Mouse (Mus musculus) limb, embryonic 15.5 days (tissue): ENCODE measurements around the gene Zfp617. TPM values are rescaled to one million over a fixed set of nuclear protein-coding genes. Genes with fewer than 3 reads are reported as not detected.
"Not testable (repeated sequence)": the region's sequence is repeated elsewhere in the genome, so short reads cannot be mapped to it uniquely, and the experiment has no call there.

Experiments used
- ATAC-seq: fragments of 200-750 bp; cut with Nextera tagmentation; 2 replicates; pipeline ENCODE4 v1.8.0; 2017; ENCODE audit warnings: low read depth, moderate TSS enrichment; ENCODE audit not compliant: insufficient number of reproducible peaks, low FRiP score, low TSS enrichment
- H3K27ac ChIP-seq: fragments of 300-500 bp; sonication (generic); 2 replicates; pipeline ENCODE4 v1.5.1; 2015; ENCODE audit warnings: moderate library complexity, mild to moderate bottlenecking, inconsistent platforms
- H3K27me3 ChIP-seq: fragments of 300-500 bp; sonication (generic); 2 replicates; pipeline ENCODE4 v1.6.1; 2015; ENCODE audit warnings: inconsistent platforms
- H3K36me3 ChIP-seq: fragments of 300-500 bp; sonication (generic); 2 replicates; pipeline ENCODE4 v1.6.1; 2015; ENCODE audit warnings: inconsistent platforms
- H3K4me1 ChIP-seq: fragments of 300-500 bp; sonication (generic); 2 replicates; pipeline ENCODE4 v1.6.1; 2015; ENCODE audit warnings: inconsistent platforms
- H3K4me2 ChIP-seq: fragments of 300-500 bp; sonication (generic); 2 replicates; pipeline ENCODE4 v1.6.1; 2015; ENCODE audit warnings: mild to moderate bottlenecking, inconsistent platforms
- H3K4me3 ChIP-seq: fragments of 300-500 bp; sonication (generic); 2 replicates; pipeline ENCODE4 v1.5.1; 2015; ENCODE audit warnings: mild to moderate bottlenecking, inconsistent platforms
- H3K9ac ChIP-seq: fragments of 300-500 bp; sonication (generic); 2 replicates; pipeline ENCODE4 v1.6.1; 2015; ENCODE audit warnings: inconsistent platforms
- H3K9me3 ChIP-seq: fragments of 300-500 bp; sonication (generic); 2 replicates; pipeline ENCODE4 v1.6.1; 2016; ENCODE audit warnings: inconsistent platforms
- WGBS: fragments of 180-500 bp; shearing (Covaris S2); methylation state at CpG from one replicate; pipeline ENCODE4 v1.1.7; 2015; 5-methylcytosine and 5-hydroxymethylcytosine counted together
- polyA plus RNA-seq: library from polyadenylated mRNA; unstranded; fragments of >200 nt; fragmentation: Nextera tagmentation; extraction: Ambion mirVana; gene quantifications from 2 replicates; pipeline ENCODE4 v1.2.1, GENCODE M21; 2015

The Zfp617 gene
- polyA plus RNA-seq, 1 experiment from 2014 or later: 19.8 TPM

DNA sequence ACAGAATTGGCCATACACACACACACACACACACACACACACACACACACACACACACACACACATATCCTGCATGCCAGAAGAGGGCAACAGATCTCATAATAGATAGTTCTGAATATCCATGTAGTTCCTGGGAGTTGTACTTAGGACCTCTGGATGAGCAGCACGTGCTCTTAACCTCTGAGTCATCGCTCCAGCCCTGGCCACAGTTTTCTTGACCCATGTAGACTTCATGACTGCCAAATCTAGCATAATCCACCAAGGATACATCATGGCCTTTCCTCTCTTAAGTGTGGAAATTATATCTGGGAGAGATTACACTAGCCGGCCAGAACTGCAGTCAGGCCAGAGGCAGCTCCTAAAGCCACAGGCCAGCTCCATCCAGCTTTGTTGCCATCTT, 18.1 kb downstream of the Zfp617 start:
- 95% methylated on average over 3 of the region's 3 CpGs for WGBS
- H3K4me3 ChIP-seq: no peak overlapping the region
- H3K9me3 ChIP-seq: peaks cover 4% of the 10 kb centered on the region; the same call in 1 of the 2 replicates
- peaks cover 31% of the 10 kb centered on the region for H3K36me3 ChIP-seq
- ATAC-seq: no peak
- H3K27me3 ChIP-seq: no peaks in the 10 kb centered on the region
- H3K9ac ChIP-seq: no peak overlapping the region
- H3K4me1 ChIP-seq: peaks cover 2% of the 10 kb centered on the region; the same call in 1 of the 2 replicates
- no peak overlapping the region for H3K27ac ChIP-seq
- no peak overlapping the region for H3K4me2 ChIP-seq

DNA sequence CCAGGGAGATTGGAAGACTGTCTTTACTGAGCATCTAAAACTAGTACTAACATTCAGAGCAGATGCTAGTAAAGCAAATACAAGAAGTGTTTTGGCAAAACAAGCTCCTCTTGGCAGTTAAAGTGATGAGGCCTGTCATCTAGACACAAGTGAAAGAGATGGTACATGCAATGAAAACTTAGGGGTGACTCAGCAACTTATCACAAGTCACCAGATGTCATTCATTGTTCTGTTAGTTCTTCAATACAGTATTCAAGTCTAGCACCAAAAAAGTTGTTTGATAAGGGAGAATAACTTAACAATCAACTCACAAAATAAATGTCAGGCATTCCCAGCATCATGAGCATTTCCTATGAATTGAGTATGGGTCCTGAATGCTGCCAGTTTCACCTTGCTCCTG, 19.3 kb downstream of the Zfp617 start:
- Histone ChIP-seq H3K4me2 (no peak overlapping the region), H3K9me3 (peaks cover 4% of the 10 kb centered on the region; the same call in 1 of the 2 replicates), H3K36me3 (peaks cover 34% of the 10 kb centered on the region), H3K27me3 (no peaks in the 10 kb centered on the region), H3K4me1 (peaks cover 2% of the 10 kb centered on the region; the same call in 1 of the 2 replicates), H3K27ac (no peak overlapping the region), H3K4me3 (no peak overlapping the region), H3K9ac (no peak overlapping the region)
- no peak for ATAC-seq

DNA sequence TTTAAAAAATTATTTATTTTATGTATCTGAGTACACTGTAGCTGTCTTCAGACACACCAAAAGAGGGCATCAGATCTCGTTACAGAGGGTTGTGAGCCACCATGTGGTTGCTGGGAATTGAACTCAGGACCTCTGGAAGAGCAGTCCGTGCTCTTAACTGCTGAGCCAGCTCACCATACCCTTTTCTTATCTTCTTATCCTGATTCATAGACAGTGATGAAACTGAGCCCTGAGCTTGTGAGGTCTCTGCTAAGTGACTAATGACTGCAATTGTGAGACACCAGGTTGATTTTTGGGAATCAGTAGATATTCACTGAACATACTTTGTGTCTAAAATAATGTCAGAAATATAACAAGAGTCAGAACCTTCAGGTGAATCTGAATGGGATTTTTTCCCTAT, 29.6 kb downstream of the Zfp617 start:
- not testable (repeated sequence) for H3K36me3 ChIP-seq, ATAC-seq, H3K27me3 ChIP-seq, H3K4me1 ChIP-seq, H3K9ac ChIP-seq, H3K4me3 ChIP-seq, H3K9me3 ChIP-seq, H3K27ac ChIP-seq, H3K4me2 ChIP-seq
- 88% methylated on average over 2 of the region's 2 CpGs for WGBS

DNA sequence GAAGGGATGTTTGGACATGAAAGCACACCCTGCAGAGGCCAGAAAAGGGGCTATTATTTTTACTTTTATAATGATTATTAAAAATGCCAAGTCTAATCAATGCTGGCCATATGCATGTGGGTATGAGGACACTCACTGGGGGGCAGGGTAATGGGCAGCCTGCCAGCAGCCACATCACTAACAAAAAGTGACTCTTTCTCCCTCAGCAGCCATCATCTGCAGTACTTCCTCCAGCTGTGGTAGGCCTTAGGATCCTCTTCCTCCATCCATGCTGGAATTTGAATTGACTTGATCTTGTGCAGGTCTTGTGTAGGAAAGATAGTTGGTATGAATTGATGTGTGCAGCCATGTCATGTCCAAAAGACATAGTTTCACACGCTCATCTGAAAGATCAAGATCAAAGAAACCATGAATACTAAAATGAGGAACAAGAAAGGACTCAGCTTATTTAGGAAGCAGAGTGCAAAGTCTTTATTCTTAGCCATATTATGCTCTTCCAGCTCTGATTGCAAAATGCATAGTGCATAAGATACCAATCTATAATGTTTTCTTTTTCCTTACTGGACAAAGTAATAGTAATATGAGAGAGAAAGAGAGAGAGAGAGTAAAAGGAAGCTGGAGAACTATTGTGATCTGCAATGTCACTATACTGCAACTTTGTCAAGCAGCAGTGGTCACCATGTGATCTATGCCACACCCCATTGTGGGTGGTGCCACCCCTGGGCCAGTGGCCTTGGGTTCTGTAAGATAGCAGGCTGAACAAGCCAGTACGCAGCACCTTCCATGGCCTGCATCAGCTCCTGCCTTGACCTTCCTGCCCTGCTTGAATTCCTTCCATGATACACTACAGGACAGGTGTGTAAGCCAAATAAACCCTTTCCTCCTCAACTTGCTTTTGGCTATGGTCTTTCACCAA, 32.1 kb downstream of the Zfp617 start:
- Histone ChIP-seq H3K9me3 (no peaks in the 10 kb centered on the region; the same call in 1 of the 2 replicates), H3K27me3 (no peaks in the 10 kb centered on the region), H3K27ac (no peak overlapping the region), H3K36me3 (no peaks in the 10 kb centered on the region), H3K4me1 (no peaks in the 10 kb centered on the region), H3K9ac (no peak overlapping the region), H3K4me3 (no peak overlapping the region), H3K4me2 (no peak overlapping the region)
- ATAC-seq: no peak
- WGBS: 79% methylated on average over 2 of the region's 2 CpGs

DNA sequence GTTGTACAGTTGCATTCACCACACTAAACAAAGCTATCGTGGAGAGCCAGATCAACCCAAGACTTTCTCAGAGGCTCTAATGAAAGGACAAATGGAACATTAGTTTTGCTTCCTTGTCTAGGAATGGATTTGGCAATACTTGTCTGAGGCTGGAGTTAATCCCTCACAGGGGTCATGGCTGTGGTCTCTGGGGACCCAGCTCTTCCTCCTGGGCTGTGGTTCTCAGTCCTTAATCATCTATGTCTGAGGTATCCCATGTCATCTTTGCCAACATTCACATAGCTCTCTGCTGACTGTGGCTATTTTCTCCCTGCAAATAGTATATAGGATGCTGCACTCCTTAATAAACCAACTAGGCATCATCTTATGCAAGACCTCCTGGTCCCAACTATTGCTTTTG, 33.3 kb downstream of the Zfp617 start:
- H3K27ac ChIP-seq: no peak overlapping the region
- H3K36me3 ChIP-seq: no peaks in the 10 kb centered on the region
- 82% methylated on average over 1 of the region's 1 CpGs for WGBS
- H3K27me3 ChIP-seq: no peaks in the 10 kb centered on the region
- no peak for ATAC-seq
- no peak overlapping the region for H3K4me2 ChIP-seq
- H3K9ac ChIP-seq: no peak overlapping the region
- no peaks in the 10 kb centered on the region for H3K9me3 ChIP-seq
- no peak overlapping the region for H3K4me3 ChIP-seq
- H3K4me1 ChIP-seq: no peaks in the 10 kb centered on the region

DNA sequence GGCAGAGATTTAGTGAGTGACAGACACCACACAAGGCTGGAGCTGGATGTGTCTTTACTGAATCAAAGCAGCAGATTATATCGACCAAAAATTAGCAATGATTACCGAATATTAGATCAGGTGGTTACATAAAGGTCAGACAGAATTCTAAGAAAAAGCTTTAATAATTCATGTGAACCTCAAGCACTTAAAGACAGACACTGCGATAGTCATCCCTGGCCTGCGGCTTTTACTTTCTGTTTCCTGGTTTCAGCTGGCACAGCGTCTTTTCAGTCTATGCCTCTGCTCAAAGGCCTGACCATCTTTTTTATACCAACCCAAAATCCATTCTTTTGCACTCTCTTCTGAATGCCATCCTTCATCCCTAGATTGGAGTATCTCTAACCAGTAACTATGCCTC, 40.2 kb downstream of the Zfp617 start:
- no peaks in the 10 kb centered on the region for H3K36me3 ChIP-seq
- no peak overlapping the region for H3K27ac ChIP-seq
- WGBS: 91% methylated on average over 5 of the region's 5 CpGs
- peaks cover 10% of the 10 kb centered on the region for H3K4me1 ChIP-seq
- no peaks in the 10 kb centered on the region for H3K9me3 ChIP-seq
- H3K27me3 ChIP-seq: no peaks in the 10 kb centered on the region
- no peak overlapping the region for H3K4me2 ChIP-seq
- H3K4me3 ChIP-seq: no peak overlapping the region
- no peak overlapping the region for H3K9ac ChIP-seq
- ATAC-seq: no peak

DNA sequence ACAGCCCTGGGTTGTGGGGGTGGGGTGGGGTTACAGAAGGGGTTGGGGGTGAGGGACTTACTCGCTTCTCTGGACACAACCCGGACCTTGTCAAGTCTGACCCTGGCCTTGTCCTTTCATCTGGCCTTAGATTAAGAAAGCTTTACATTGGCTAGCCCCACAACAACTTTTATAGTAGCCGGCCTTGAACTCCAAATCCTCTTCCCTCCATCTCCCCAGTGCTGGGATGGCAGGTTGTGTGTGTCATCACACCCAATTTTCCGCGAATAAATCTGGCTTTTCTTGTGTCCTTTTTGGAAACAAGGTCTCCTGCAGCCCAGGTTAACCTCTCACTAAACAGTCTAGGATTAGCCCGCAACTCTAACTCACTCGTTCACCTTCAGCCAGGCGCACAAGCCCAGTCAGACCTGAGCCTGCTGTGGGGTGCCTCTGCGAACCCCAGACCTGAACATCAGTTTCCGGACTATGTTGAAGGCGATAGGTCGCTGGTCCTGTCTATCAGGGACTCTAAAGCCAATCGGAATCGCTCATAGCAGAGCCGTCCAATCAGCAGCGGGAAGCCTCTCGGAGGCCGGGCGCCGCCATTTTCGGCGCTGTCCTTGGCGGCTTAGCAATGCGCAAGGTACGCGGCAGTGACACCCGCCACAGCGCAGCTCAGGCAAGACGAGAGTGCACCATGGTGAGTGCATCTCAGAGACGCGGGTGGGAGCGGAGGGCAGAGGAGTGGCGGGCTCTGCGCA, 42.2 kb downstream of the Zfp617 start, which contains the start of gene Zfp961:
Gene Zfp961 (plus strand): TSS at position 557 of the 740 bp plus-strand sequence.
- H3K4me2 ChIP-seq: peak within 1 kb of the TSS; percentile 59
- peak; percentile 99 for ATAC-seq
- 4% methylated on average over 34 of the region's 34 CpGs for WGBS
- peaks cover 10% of the 10 kb centered on the region for H3K4me1 ChIP-seq
- H3K9me3 ChIP-seq: peaks cover 5% of the 10 kb centered on the region; the same call in 1 of the 2 replicates
- peak within 1 kb of the TSS; percentile 54 for H3K9ac ChIP-seq
- peaks cover 12% of the 10 kb centered on the region for H3K36me3 ChIP-seq
- peak within 1 kb of the TSS; percentile 92 for H3K27ac ChIP-seq
- peak within 1 kb of the TSS; percentile 75 for H3K4me3 ChIP-seq
- no peaks in the 10 kb centered on the region for H3K27me3 ChIP-seq

DNA sequence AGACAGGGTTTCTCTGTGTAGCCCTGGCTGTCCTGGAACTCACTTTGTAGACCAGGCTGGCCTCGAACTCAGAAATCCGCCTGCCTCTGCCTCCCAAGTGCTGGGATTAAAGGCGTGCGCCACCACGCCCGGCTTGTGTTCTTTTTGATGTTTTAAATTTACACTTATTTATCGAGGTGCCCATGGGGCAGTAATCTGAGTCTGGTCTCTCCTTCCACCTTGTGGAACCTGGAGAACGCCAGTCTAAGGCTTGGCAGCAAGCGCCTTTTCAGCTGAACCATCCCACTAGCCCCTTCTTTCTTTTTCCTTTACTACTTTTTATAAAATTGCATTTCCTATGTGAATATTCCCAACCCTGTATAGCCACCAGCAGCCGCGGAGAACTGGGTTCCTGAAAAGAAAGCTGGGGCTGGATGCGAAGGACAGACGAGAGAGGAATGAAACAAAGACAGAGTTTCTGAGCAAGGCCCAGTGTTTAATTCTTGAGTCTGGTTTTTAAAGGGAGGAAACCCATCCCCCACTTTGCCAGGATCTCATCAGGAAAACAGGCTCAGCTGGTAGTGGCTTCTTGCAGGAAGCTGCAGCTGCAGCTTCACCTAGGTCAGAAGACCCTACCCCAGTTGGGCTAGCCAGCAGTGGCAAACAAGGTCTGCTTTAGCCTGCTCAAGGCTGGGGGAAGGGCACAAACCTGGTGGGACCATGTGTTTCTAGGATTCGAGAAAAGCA, 43.2 kb downstream of the Zfp617 start:
- no peak overlapping the region for H3K27ac ChIP-seq
- H3K4me2 ChIP-seq: peak overlapping the region; percentile 59
- peak overlapping the region; percentile 54 for H3K9ac ChIP-seq
- 29% methylated on average over 14 of the region's 14 CpGs for WGBS
- peak overlapping the region; percentile 75 for H3K4me3 ChIP-seq
- peaks cover 10% of the 10 kb centered on the region for H3K4me1 ChIP-seq
- ATAC-seq: no peak
- H3K36me3 ChIP-seq: peaks cover 12% of the 10 kb centered on the region
- no peaks in the 10 kb centered on the region for H3K27me3 ChIP-seq
- H3K9me3 ChIP-seq: peaks cover 5% of the 10 kb centered on the region; the same call in 1 of the 2 replicates

DNA sequence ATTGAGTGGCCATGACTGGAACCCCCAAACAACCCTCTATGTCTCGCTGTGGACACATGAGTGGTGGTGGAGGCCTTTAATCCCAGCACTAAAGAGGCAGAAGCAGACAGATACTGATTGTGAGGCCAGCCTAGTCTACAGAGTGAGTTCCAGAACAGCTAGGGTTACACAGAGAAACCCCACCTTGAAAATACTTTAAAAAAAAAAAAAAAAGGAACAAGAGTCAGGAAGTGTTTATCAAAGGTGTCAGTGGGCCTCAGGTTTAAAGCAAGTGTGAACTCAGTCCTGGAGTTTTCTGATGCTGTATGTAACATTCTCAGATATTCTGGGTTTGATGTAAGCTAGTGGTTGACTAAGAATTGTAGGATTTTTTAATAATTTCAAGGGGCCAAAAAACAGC, 44.1 kb downstream of the Zfp617 start:
- Histone ChIP-seq H3K36me3 (peaks cover 12% of the 10 kb centered on the region), H3K4me3 (no peak overlapping the region), H3K27ac (no peak overlapping the region), H3K27me3 (no peaks in the 10 kb centered on the region), H3K9me3 (peaks cover 5% of the 10 kb centered on the region; the same call in 1 of the 2 replicates), H3K9ac (no peak overlapping the region), H3K4me2 (no peak overlapping the region), H3K4me1 (peaks cover 10% of the 10 kb centered on the region)
- ATAC-seq: no peak
- 84% methylated on average over 1 of the region's 1 CpGs for WGBS

DNA sequence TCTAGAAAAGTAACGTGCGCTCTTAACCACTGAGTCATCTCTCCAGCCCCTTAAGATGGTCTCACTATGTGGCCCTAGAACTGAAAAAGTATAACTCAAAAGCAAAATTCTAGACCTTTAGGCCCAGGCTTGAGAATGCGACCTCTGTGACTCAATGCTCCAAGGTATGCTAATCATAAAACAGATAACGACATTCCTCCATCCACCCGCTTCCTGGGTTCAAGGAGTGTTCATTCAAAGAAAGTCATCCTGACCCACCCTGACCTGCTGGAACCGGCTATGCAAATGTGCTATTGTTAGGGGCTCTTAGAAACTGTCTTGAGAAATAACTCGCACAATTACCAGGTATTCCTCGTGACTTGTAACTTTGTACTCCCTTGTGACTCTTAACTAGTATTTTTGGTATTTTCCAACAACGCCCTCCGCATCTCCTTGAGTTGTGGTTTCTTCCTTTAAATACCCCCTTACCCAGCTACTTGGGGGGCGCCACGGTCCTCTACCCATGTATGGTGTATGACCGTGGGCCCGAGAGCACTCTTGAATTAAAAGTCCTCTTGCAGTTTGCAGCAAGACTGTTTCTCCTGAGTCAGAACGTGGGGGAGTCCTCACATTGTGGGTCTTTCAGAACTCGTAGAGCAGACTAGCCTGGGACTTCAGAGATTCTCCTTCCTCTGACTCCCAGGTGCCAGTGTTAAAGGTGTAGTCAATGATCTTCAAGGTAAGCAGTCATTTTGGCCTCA, 44.7 kb downstream of the Zfp617 start:
- 93% methylated on average over 16 of the region's 16 CpGs for WGBS
- ATAC-seq: not testable (repeated sequence)

DNA sequence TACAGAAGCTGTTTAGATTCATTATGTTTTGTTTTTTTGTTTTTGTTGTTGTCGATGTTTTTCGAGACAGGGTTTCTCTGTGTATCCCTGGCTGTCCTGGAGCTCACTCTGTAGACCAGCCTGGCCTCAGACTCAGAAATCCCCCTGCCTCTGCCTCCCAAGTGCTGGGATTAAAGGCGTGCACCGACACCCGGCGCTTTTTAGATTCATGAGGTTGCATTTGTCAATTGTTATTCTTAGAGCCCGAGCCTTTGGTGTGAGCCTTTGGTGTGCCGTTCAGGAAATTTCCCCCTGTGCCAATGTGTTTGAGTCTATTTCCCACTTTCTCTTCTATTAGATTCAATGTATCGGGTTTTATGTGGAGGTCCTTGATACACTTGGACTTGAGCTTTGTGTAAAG, 46.2 kb downstream of the Zfp617 start:
- ATAC-seq: no peak
- 99% methylated on average over 9 of the region's 9 CpGs for WGBS
- Histone ChIP-seq H3K4me2 (no peak overlapping the region), H3K36me3 (peaks cover 12% of the 10 kb centered on the region), H3K9ac (no peak overlapping the region), H3K27me3 (no peaks in the 10 kb centered on the region), H3K4me3 (no peak overlapping the region), H3K4me1 (peaks cover 10% of the 10 kb centered on the region), H3K27ac (no peak overlapping the region), H3K9me3 (peaks cover 5% of the 10 kb centered on the region; the same call in 1 of the 2 replicates)

More for the DNA sequence above, 44.7 kb downstream of the Zfp617 start:
- not testable (repeated sequence) for H3K4me2 ChIP-seq, H3K27ac ChIP-seq, H3K4me3 ChIP-seq, H3K27me3 ChIP-seq, H3K9ac ChIP-seq, H3K9me3 ChIP-seq
- Histone ChIP-seq H3K36me3 (peaks cover 12% of the 10 kb centered on the region), H3K4me1 (peaks cover 10% of the 10 kb centered on the region)
